Mouse (Mus musculus) midbrain, embryonic 14.5 days (tissue): ENCODE data around the gene Cfap43. TPM values are rescaled to one million over a fixed set of nuclear protein-coding genes. Genes with fewer than 3 reads are reported as not detected.

Experiments
- ATAC-seq: fragments of 200-750 bp; cut with Nextera tagmentation; 2 replicates; pipeline ENCODE4 v1.8.0; 2017; ENCODE audit warnings: moderate number of reproducible peaks, moderate library complexity; ENCODE audit not compliant: low FRiP score, low TSS enrichment
- DNase-seq: peaks from one replicate; pipeline ENCODE4 v3.0.0-alpha.2; 2015
- H3K27ac ChIP-seq: fragments of 300-500 bp; sonication (generic); replicated peaks from 2 replicates; pipeline ENCODE4 v1.5.1; 2014; ENCODE audit warnings: mild to moderate bottlenecking, low read depth, low read length, moderate library complexity
- H3K27me3 ChIP-seq: fragments of 300-500 bp; sonication (generic); 2 replicates; pipeline ENCODE4 v1.6.1; 2014; ENCODE audit warnings: low read length, control low read depth, mixed read lengths; ENCODE audit not compliant: control insufficient read depth, insufficient read depth
- H3K36me3 ChIP-seq: fragments of 300-500 bp; sonication (generic); 2 replicates; pipeline ENCODE4 v1.6.1; 2014; ENCODE audit warnings: low read length, control low read depth; ENCODE audit not compliant: control insufficient read depth, insufficient read depth
- H3K4me1 ChIP-seq: fragments of 300-500 bp; sonication (generic); 2 replicates; pipeline ENCODE4 v1.6.1; 2014; ENCODE audit warnings: mild to moderate bottlenecking, antibody characterized with exemption, low read length, control low read depth; ENCODE audit not compliant: control insufficient read depth, insufficient read depth
- H3K4me2 ChIP-seq: fragments of 300-500 bp; sonication (generic); 2 replicates; pipeline ENCODE4 v1.6.1; 2014; ENCODE audit warnings: mild to moderate bottlenecking, low read length, moderate library complexity
- H3K4me3 ChIP-seq: fragments of 300-500 bp; sonication (generic); replicated peaks from 2 replicates; pipeline ENCODE4 v1.5.1; 2014; ENCODE audit warnings: low read depth, low read length
- H3K9ac ChIP-seq: fragments of 300-500 bp; sonication (generic); replicated peaks from 2 replicates; pipeline ENCODE4 v1.6.1; 2014; ENCODE audit warnings: mild to moderate bottlenecking, low read length, moderate library complexity
- H3K9me3 ChIP-seq: fragments of 300-500 bp; sonication (generic); 2 replicates; pipeline ENCODE4 v1.6.1; 2016; ENCODE audit warnings: low read length, control low read depth, mixed read lengths; ENCODE audit not compliant: control insufficient read depth
- WGBS: fragments of 180-500 bp; shearing (Covaris S2); extraction: QIAGEN DNeasy Blood & Tissue Kit; methylation state at CpG from one replicate; pipeline ENCODE4 v1.1.7; 2014; 5-methylcytosine and 5-hydroxymethylcytosine counted together
- polyA plus RNA-seq: library from polyadenylated mRNA; unstranded; fragments of >200 nt; fragmentation: Nextera tagmentation; extraction: Ambion mirVana; gene quantifications from 2 replicates; pipeline ENCODE4 v1.2.1, GENCODE M21; 2014

Gene Cfap43
- polyA plus RNA-seq, 1 experiment from 2014 or later, result 0.47 TPM

DNA sequence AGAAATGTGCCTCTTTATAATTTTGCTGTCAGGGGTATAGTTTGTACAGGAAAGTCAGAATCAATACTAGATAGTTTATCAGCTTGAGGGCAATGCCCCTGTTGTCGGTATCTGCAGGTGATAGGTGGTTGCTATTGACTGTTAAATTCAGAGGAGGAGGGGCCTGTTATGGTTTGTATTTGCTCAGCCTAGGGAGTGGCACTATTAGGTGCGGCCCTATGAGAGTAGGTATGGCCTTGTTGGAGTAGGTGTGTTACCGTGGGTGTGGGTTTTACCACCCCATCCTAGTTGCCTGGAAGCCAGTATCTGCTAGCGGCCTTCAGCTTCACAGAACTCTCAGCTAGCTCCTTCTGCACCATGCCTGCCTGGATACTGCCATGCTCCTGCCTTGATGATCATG lies 165.2 kb downstream of the Cfap43 start:
- no peaks in the 10 kb centered on the region for H3K4me1 ChIP-seq
- no peak overlapping the region for H3K4me3 ChIP-seq
- no peak for DNase-seq
- H3K27me3 ChIP-seq, result no peaks in the 10 kb centered on the region
- no peak overlapping the region for H3K4me2 ChIP-seq
- WGBS, result 94% methylated on average over 4 of the region's 4 CpGs
- no peak overlapping the region for H3K27ac ChIP-seq
- no peak overlapping the region for H3K9ac ChIP-seq
- H3K9me3 ChIP-seq, result no peaks in the 10 kb centered on the region
- ATAC-seq, result no peak
- H3K36me3 ChIP-seq, result no peaks in the 10 kb centered on the region

GRCm38 (mm10) chr19:47752456-47752855 lies 166.6 kb downstream of the Cfap43 start:
- no peaks in the 10 kb centered on the region for H3K27me3 ChIP-seq
- no peak for ATAC-seq
- no peak overlapping the region for H3K4me3 ChIP-seq
- H3K4me1 ChIP-seq, result no peaks in the 10 kb centered on the region
- no peak overlapping the region for H3K27ac ChIP-seq
- DNase-seq, result no peak
- H3K4me2 ChIP-seq, result no peak overlapping the region
- no peaks in the 10 kb centered on the region for H3K9me3 ChIP-seq
- WGBS, result 91% methylated on average over 9 of the region's 9 CpGs
- no peaks in the 10 kb centered on the region for H3K36me3 ChIP-seq
- no peak overlapping the region for H3K9ac ChIP-seq

DNA sequence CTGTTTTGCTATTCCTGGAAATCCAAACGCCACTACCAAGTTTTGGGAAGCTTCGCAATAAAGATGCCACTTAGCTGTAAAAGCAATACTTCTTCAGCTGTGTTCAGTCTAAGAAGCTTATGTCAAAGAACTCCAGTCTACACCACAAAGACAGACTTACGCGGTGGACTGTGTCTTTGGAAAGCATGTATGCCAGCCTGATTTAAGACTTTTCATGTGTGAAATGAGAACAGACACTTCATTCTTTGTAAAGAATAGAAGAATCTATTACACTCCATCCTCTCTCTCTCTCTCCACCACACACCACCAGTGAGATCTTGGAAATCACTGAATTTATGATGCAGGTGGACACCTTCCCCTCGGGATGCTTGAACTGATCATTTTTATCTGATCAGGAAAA lies 168.7 kb downstream of the Cfap43 start:
- 10% methylated on average over 5 of the region's 5 CpGs for WGBS
- no peak overlapping the region for H3K4me3 ChIP-seq
- H3K27me3 ChIP-seq, result no peaks in the 10 kb centered on the region
- no peaks in the 10 kb centered on the region for H3K4me1 ChIP-seq
- ATAC-seq, result no peak
- no peak overlapping the region for H3K27ac ChIP-seq
- no peaks in the 10 kb centered on the region for H3K9me3 ChIP-seq
- no peak overlapping the region for H3K9ac ChIP-seq
- DNase-seq, result peak; percentile 24
- H3K36me3 ChIP-seq, result no peaks in the 10 kb centered on the region
- H3K4me2 ChIP-seq, result no peak overlapping the region

GRCm38 (mm10) chr19:47748950-47749349 lies 170.1 kb downstream of the Cfap43 start:
- ATAC-seq (no peak), DNase-seq (no peak)
- Histone ChIP-seq H3K4me2 (no peak overlapping the region), H3K36me3 (no peaks in the 10 kb centered on the region), H3K27me3 (no peaks in the 10 kb centered on the region), H3K4me3 (no peak overlapping the region), H3K4me1 (no peaks in the 10 kb centered on the region), H3K9ac (no peak overlapping the region), H3K9me3 (no peaks in the 10 kb centered on the region), H3K27ac (no peak overlapping the region)
- WGBS, result 82% methylated on average over 2 of the region's 2 CpGs

- H3K4me3 ChIP-seq, result no peak overlapping the region
- no peaks in the 10 kb centered on the region for H3K27me3 ChIP-seq
- whole genome bisulfite sequencing, result 95% methylated on average over 2 of the region's 2 CpGs
- ATAC-seq (no peak), DNase-seq (no peak)
- H3K9me3 ChIP-seq, result no peaks in the 10 kb centered on the region
- H3K4me1 ChIP-seq, result no peaks in the 10 kb centered on the region
- no peak overlapping the region for H3K9ac ChIP-seq
- H3K27ac ChIP-seq, result no peak overlapping the region
- H3K36me3 ChIP-seq, result no peaks in the 10 kb centered on the region; the same call in 1 of the 2 replicates
- no peak overlapping the region for H3K4me2 ChIP-seq
Measured at GRCm38 (mm10) chr19:47747072-47747471, 172.0 kb downstream of the Cfap43 start.

DNA sequence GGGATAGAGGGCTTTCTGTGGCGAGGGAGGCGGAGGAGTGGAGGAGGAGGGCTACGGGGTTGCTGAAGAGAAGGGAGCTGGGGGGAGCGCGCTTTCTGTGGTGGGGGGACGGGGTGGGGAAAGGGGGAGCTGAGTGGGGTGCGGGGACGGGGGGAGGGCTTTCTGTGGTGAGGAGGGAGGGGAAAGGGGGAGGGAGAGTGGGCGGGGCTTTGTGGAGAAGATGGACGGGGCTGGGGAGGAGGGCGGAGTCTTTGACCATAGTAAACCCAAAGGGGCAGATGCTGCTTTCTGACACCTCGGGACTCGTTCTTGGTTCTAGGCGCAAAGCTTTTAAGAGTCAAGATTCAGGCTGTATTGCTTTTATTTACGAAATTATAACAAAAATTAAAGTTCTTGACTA lies 187.2 kb downstream of the Cfap43 start:
- Histone ChIP-seq H3K4me3 (peak overlapping the region; percentile 71), H3K9me3 (no peaks in the 10 kb centered on the region), H3K27ac (peak overlapping the region; percentile 96), H3K4me1 (no peaks in the 10 kb centered on the region), H3K27me3 (no peaks in the 10 kb centered on the region), H3K36me3 (peaks cover 39% of the 10 kb centered on the region), H3K9ac (peak overlapping the region; percentile 72), H3K4me2 (peak overlapping the region; percentile 60)
- ATAC-seq (0 out of 2 replicates have a peak, but pooled peaks have one; percentile 29), DNase-seq (peak; percentile 87)
- WGBS, result 4% methylated on average over 14 of the region's 15 CpGs

DNA sequence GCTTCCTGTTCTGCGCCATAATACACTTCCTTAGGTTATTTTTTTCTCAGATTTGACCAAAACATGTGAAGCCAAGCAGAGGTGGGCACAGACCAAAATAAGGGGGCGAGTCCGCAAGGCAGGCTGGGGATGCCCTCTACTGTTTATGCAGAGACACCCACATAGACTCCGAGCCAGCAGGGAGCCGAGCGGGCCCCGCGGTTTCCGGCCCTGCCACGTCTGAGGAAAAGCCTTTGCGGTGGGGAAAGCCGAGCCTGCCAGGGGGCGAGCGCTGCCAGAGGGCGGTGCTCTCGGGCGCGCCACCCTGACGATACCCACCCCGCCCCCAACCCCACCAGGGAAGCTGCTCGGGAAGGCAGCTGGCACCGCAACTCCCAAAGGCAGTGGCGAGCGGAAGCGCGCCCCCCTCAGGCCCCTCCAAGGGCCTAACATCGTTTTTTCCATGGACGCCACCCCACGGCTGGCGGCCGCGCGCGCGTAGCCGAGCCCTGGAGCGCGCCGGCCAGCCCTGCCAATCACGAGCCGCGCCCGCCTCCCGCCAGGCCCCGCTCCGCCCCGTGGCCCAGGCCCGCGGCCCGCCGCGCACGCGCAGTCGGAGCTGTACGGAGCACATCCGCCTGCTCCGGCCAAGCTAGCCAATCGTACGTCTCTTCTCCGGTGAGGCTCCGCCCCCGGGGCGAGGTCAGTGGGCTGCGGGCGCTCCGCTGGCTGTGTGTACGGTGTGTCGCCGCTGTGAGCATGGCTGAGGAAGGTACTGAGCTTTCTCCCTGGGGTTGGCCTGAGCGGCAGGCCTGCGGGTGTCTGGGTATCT lies 187.8 kb downstream of the Cfap43 start, which contains the start of gene Sfr1:
Gene Sfr1 (plus strand): TSS at position 612 of the 811 bp plus-strand sequence.
- ATAC-seq, result peak; percentile 98
- H3K27me3 ChIP-seq, result no peaks in the 10 kb centered on the region

DNA sequence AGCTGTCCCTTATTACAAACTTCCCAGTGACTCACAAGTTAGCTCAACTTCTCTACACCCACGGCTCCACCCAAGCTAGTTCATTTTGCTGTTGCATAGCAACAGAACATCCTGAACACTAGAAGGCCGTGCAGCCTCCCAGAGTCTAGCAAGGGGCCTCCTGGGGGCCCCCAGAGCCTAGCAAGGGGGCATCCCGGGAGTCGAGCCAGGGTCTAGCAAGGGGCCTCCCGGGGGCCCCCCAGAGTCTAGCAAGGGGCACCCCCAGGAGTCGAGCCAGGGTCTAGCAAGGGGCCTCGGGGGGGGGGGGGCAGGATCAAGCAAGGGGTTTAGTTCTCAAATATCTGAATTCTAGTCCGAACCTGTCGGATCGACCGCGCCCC lies 188.4 kb downstream of the Cfap43 start:
- peak overlapping the region; percentile 72 for H3K9ac ChIP-seq
- ATAC-seq, result peak; percentile 57

More for the DNA sequence above, 187.8 kb downstream of the Cfap43 start, which contains the start of gene Sfr1:
- Histone ChIP-seq H3K4me3 (peak within 1 kb of the TSS; percentile 71), H3K9ac (peak within 1 kb of the TSS; percentile 72), H3K4me2 (peak within 1 kb of the TSS; percentile 75), H3K36me3 (peaks cover 36% of the 10 kb centered on the region), H3K9me3 (no peaks in the 10 kb centered on the region), H3K27ac (peak within 1 kb of the TSS; percentile 96), H3K4me1 (no peaks in the 10 kb centered on the region)
- peak; percentile 100 for DNase-seq
- WGBS, result under 1% methylated on average over 70 of the region's 72 CpGs

GRCm38 (mm10) chr19:47725643-47726140 lies 193.4 kb downstream of the Cfap43 start:
- no peaks in the 10 kb centered on the region for H3K36me3 ChIP-seq
- no peak overlapping the region for H3K4me3 ChIP-seq
- no peaks in the 10 kb centered on the region for H3K9me3 ChIP-seq
- 69% methylated on average over 7 of the region's 7 CpGs for WGBS
- ATAC-seq, result no peak
- H3K27ac ChIP-seq, result no peak overlapping the region
- H3K4me2 ChIP-seq, result no peak overlapping the region
- DNase-seq, result peak; percentile 31
- no peak overlapping the region for H3K9ac ChIP-seq
- H3K27me3 ChIP-seq, result no peaks in the 10 kb centered on the region
- no peaks in the 10 kb centered on the region for H3K4me1 ChIP-seq

More for the DNA sequence above, 188.4 kb downstream of the Cfap43 start:
- H3K36me3 ChIP-seq, result peaks cover 30% of the 10 kb centered on the region
- H3K4me1 ChIP-seq, result no peaks in the 10 kb centered on the region
- H3K27me3 ChIP-seq, result no peaks in the 10 kb centered on the region
- H3K9me3 ChIP-seq, result no peaks in the 10 kb centered on the region
- peak; percentile 82 for DNase-seq
- H3K4me2 ChIP-seq, result peak overlapping the region; percentile 75
- H3K4me3 ChIP-seq, result peak overlapping the region; percentile 71
- H3K27ac ChIP-seq, result peak overlapping the region; percentile 96
- WGBS, result 1% methylated on average over 12 of the region's 12 CpGs
